Mouse (Mus musculus): ENCODE results near the gene C2cd4a.

C2cd4a gene

DNA sequence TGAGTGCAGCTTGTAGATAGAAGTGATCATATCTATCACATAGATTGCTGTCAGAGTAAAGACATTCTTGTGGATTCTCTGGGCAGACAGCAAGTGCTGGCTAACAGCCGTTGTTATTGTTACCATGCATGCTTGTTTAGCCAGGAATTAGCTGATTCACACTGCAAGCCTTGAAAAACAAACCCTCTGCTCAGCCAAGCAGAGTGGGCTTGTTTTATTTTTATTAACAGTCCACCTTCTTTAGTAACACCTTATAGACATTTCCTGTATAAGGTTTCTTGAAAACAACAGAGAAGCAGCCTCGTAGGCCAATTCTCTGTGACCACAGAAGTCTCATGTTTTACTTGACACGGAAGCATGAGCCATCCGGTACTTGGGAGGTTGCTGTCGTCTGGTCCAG, 2.4 kb upstream of the C2cd4a start:
- ATAC-seq (ENCODE audit: low TSS enrichment): no peak

DNA sequence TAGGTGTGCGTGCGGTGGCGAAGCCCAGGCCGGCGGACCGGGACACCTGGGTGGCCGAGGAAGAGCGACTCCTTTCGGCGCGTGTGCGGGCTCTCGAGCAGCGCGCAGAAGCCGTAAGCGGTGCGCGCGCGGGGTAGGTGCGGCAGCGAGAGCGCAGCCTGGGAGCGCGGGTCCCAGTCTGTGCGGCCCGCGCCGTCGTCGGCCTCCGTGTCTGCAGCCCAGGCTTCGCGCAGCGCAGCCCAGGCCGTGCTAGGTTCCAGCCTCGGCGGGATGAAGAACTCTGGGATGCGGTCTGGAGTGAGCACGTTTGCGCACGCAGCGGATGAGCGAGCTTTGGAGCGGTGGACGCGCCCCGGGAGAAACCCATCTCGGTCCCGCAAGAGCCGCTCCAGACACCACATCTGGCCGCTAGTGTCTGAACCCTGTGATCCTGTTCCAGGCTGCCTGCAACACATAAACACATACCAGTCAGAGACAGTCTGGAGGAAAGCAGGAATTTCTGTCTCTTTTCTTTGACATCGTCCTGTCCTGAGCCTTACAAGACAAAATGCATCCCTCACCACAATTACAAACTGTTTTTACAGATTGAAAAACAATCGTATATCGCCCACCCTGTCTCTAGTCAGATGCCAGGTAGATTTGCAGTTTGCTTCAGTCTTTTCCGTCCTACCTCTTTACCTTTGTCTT, 628 bp downstream of the C2cd4a start:
- ATAC-seq (ENCODE audit: low TSS enrichment): peak; percentile 67

DNA sequence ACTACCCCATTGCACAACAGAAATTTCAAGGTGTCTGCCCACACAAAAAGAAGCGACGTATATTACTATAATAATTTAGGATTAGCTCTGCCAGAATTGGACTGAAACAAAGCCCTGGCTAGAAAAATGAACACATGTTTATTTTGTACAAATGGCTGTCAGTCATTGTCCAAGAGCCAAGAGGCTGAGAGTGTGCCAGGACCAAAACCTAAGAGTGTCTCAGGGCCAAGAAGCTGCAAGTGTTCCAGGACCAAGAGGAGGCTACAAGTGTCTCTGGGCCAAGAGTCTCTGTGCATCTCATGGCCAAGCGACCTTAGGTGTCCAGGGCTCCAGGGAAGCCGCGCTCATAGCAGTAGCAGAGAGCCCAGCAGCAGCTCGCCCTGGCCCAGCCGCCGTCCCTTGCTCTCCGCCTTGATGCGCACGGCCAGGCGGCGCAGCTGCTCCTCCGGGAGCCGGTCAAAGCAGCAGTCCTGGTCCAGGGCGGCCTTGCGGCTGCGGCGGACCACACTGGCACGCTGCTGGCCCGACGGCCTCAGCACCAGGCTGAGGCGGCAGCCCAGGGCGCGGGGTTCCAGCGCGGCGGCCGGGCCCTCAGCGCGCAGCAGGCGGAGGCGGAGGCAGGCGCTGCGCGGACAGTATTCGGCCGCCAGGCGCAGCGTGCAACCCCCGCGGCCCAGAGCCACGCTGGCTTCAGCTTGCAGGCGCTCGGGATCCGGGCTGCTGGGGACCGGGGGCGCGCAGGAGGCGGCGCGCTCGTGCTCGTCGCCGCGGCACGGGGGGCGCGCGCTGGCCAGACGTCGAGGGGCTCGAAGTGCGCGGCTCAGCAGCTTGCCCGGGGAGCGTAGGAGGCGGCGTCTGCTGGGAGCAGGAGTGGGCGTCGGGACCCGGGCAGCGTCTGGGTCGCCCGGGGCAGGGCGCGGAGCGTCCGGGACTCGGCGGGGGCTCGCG, 1.4 kb downstream of the C2cd4a start:
- ATAC-seq (ENCODE audit: low TSS enrichment): peak; percentile 83

DNA sequence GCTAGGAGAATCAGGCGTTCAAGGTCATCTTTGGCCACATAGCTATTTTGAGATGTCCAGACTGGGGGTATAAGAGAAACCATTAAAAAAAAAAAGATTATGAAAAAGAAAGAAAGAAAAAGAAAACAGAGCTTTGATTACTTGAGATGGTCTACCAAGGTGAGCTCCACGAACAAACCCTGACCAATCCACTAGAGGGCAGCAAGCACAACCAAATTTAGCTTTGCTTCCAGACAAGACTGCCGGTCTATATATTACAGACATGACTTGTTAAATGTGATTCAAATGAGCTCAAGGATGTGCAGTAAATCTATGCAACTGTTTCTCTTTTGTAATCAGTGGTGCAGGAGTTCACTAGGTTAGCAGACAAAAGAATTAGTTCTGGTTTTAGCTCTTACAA, 3.9 kb downstream of the C2cd4a start:
- no peak for ATAC-seq (ENCODE audit: low TSS enrichment)

DNA sequence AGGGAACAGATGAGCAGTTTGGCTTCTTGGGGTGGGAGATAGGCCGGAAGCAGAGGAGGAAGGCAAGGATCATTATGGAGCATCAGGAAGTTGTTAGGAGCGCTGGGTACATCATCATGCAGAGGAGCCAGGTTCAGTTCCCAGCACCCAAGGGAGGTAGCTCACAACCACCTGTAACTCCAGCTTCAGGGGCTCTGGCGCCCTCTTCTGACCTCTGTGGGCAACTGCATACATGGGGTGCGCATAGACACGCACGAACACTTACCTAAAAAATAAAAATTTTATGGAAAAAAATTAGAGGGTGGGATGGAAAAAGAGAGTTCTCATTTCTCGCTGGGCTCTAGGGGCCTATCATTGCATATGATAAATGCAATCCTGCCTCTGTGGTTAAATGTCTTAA, 6.6 kb downstream of the C2cd4a start:
- no peak for ATAC-seq (ENCODE audit: low TSS enrichment)

GRCm38 (mm10) chr9:67823131-67823530, 9.0 kb downstream of the C2cd4a start:
- no peak for ATAC-seq (ENCODE audit: low TSS enrichment)

DNA sequence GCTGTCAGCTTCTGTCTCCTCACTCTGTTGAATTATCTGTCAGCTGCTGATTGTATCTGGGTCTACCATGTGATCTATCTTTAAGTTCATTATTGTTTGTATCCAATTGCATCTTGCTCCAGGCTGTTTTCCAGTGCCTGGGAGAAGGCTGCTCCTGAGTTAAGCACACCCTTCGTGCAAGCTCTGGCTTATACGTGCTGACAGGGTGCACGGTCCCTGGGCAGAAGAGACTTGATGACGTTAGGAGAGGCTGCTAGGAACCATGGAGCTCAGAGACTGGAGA, 13.5 kb downstream of the C2cd4a start:
- no peak for ATAC-seq (ENCODE audit: low TSS enrichment)

- 0 out of 2 replicates have a peak, but pooled peaks have one; percentile 44 for ATAC-seq (ENCODE audit: low TSS enrichment)
Observed at GRCm38 (mm10) chr9:67817898-67818667, 14.0 kb downstream of the C2cd4a start.

DNA sequence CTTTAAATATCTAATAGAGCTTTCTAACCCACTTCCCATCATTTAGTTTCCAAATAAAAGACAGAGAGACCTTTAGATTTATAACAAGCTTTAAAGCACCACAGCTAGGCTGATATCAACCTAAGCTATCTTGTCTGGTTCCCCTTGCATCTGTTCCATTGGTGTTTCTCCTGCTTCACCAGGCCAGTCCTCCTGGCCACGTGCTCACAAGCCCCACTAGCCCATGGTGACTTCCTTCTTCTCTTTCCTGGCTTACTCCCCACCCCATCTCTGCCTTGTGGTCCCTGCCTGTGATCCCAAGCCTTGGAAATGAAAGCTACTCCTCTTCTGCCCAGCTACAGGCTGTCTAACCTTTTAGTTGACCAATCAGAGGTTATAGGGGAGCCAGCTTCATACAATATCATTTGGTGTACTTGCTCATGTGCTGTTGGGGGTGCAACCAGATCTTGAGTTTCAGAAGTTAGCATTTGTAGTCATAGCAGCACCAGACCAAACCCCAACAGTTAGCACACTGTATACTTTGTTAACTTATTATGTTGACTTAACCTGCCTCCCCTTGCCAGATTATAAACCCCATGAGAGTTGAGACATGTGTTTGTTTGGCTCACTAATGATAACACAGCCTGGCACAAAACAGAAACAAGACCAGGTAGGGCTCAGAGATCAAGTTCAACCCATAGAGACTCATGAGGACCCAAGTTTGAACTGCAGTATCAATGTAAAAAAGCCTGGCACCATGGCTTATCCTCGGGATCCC, 15.8 kb downstream of the C2cd4a start:
- no peak for ATAC-seq (ENCODE audit: low TSS enrichment)

GRCm38 (mm10) chr9:67813665-67814337, 18.3 kb downstream of the C2cd4a start:
- ATAC-seq (ENCODE audit: low TSS enrichment): no peak

- no peak for ATAC-seq (ENCODE audit: low TSS enrichment)
Observed at GRCm38 (mm10) chr9:67813171-67813570, 19.0 kb downstream of the C2cd4a start.

- ATAC-seq (ENCODE audit: low TSS enrichment): no peak
Observed at GRCm38 (mm10) chr9:67811116-67811515, 21.0 kb downstream of the C2cd4a start.

- no peak for ATAC-seq (ENCODE audit: low TSS enrichment)
Observed at GRCm38 (mm10) chr9:67810527-67810926, 21.6 kb downstream of the C2cd4a start.

GRCm38 (mm10) chr9:67807000-67807399, 25.1 kb downstream of the C2cd4a start:
- no peak for ATAC-seq (ENCODE audit: low TSS enrichment)

- ATAC-seq (ENCODE audit: low TSS enrichment): no peak
Observed at GRCm38 (mm10) chr9:67802241-67802640, 29.9 kb downstream of the C2cd4a start.

DNA sequence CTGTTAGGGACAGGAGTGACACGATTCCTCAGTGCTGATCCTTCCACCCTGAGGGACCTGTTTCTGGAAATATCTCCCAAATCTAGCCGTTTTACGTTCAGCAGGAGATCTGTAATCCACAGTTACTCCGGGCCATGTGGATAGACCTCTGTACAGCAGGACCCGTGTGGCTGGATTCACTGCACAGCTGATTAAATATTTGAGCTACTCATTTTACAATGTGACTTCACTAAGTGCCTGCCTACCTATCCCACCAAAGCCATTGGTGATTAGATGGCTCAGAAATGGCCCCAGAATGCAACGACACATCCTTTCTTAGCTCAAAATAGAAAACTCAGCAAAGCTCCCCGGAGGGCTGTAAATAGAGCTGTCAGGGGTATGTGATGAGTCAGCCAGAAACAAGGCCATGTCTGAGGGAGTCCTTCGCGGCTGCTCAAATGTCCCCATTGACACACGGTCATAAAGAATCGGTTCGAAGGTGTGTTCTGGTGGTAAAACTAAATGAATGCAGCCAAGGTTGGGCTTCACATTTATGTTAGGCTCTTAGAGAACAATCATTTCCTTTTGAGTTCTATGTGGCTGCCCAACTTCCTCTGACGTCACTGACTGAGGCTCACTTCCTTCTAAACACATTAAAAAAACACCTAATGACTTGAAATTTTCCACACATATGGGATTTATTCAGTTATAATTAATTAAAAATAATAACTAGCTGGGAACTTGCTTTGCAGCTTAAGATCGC, 32.9 kb downstream of the C2cd4a start:
- ATAC-seq (ENCODE audit: low TSS enrichment): peak; percentile 59; the same call in 1 of the 2 replicates

GRCm38 (mm10) chr9:67795205-67795675, 36.9 kb downstream of the C2cd4a start:
- peak; percentile 41; the same call in 1 of the 2 replicates for ATAC-seq (ENCODE audit: low TSS enrichment)

- ATAC-seq (ENCODE audit: low TSS enrichment): no peak
Observed at GRCm38 (mm10) chr9:67794668-67795067, 37.5 kb downstream of the C2cd4a start.

GRCm38 (mm10) chr9:67794216-67794615, 37.9 kb downstream of the C2cd4a start:
- no peak for ATAC-seq (ENCODE audit: low TSS enrichment)

GRCm38 (mm10) chr9:67793501-67793900, 38.6 kb downstream of the C2cd4a start:
- no peak for ATAC-seq (ENCODE audit: low TSS enrichment)

Measured in frontal cortex, adult (tissue).